Mouse (Mus musculus): Measurements from ENCODE around the gene Col23a1.

The Col23a1 gene

GRCm38 (mm10) chr11:51429428-51430179 is 139.9 kb downstream of the Col23a1 start:
- in situ Hi-C loops (cut with MboI; ENCODE audit: low sequenced_read_pairs): no loop called here

GRCm38 (mm10) chr11:51430180-51430578 is 140.5 kb downstream of the Col23a1 start:
- in situ Hi-C loops (cut with MboI; ENCODE audit: low sequenced_read_pairs): no loop called here

- in situ Hi-C loops (cut with MboI; ENCODE audit: low sequenced_read_pairs): no loop called here
These were observed 141.6 kb downstream of the Col23a1 start for GRCm38 (mm10) chr11:51431287-51431686.

GRCm38 (mm10) chr11:51431968-51432367 is 142.2 kb downstream of the Col23a1 start:
- in situ Hi-C loops (cut with MboI; ENCODE audit: low sequenced_read_pairs): no loop called here

GRCm38 (mm10) chr11:51442006-51442405 is 152.3 kb downstream of the Col23a1 start:
- in situ Hi-C loops (cut with MboI; ENCODE audit: low sequenced_read_pairs): no loop called here

GRCm38 (mm10) chr11:51442599-51442998 is 152.9 kb downstream of the Col23a1 start:
- in situ Hi-C loops (cut with MboI; ENCODE audit: low sequenced_read_pairs): no loop called here

GRCm38 (mm10) chr11:51443818-51444217 is 154.1 kb downstream of the Col23a1 start:
- in situ Hi-C loops (cut with MboI; ENCODE audit: low sequenced_read_pairs): no loop called here

GRCm38 (mm10) chr11:51444649-51445048 is 154.9 kb downstream of the Col23a1 start:
- in situ Hi-C loops (cut with MboI; ENCODE audit: low sequenced_read_pairs): no loop called here

- in situ Hi-C loops (cut with MboI; ENCODE audit: low sequenced_read_pairs): no loop called here
These were observed 157.1 kb downstream of the Col23a1 start for GRCm38 (mm10) chr11:51446711-51447425.

GRCm38 (mm10) chr11:51448256-51448655 is 158.5 kb downstream of the Col23a1 start:
- in situ Hi-C loops (cut with MboI; ENCODE audit: low sequenced_read_pairs): no loop called here

- in situ Hi-C loops (cut with MboI; ENCODE audit: low sequenced_read_pairs): no loop called here
These were observed 159.0 kb downstream of the Col23a1 start for GRCm38 (mm10) chr11:51448680-51449079.

- in situ Hi-C loops (cut with MboI; ENCODE audit: low sequenced_read_pairs): no loop called here
These were observed 160.2 kb downstream of the Col23a1 start for GRCm38 (mm10) chr11:51449881-51450280.

GRCm38 (mm10) chr11:51451281-51451680 is 161.6 kb downstream of the Col23a1 start:
- in situ Hi-C loops (cut with MboI; ENCODE audit: low sequenced_read_pairs): no loop called here

- in situ Hi-C loops (cut with MboI; ENCODE audit: low sequenced_read_pairs): no loop called here
These were observed 162.2 kb downstream of the Col23a1 start for GRCm38 (mm10) chr11:51451925-51452324.

GRCm38 (mm10) chr11:51453742-51454141 is 164.0 kb downstream of the Col23a1 start:
- in situ Hi-C loops (cut with MboI; ENCODE audit: low sequenced_read_pairs): no loop called here

GRCm38 (mm10) chr11:51455501-51455900 is 165.8 kb downstream of the Col23a1 start:
- in situ Hi-C loops (cut with MboI; ENCODE audit: low sequenced_read_pairs): no loop called here

- in situ Hi-C loops (cut with MboI; ENCODE audit: low sequenced_read_pairs): no loop called here
These were observed 167.9 kb downstream of the Col23a1 start for GRCm38 (mm10) chr11:51457624-51458023.

- in situ Hi-C loops (cut with MboI; ENCODE audit: low sequenced_read_pairs): no loop called here
These were observed 168.9 kb downstream of the Col23a1 start for GRCm38 (mm10) chr11:51458649-51459048.

- in situ Hi-C loops (cut with MboI; ENCODE audit: low sequenced_read_pairs): no loop called here
These were observed 169.9 kb downstream of the Col23a1 start for GRCm38 (mm10) chr11:51459569-51460043.

- in situ Hi-C loops (cut with MboI; ENCODE audit: low sequenced_read_pairs): no loop called here
These were observed 179.0 kb downstream of the Col23a1 start for GRCm38 (mm10) chr11:51468737-51469136.

GRCm38 (mm10) chr11:51469341-51469831 is 179.7 kb downstream of the Col23a1 start:
- in situ Hi-C loops (cut with MboI; ENCODE audit: low sequenced_read_pairs): no loop called here
